Mouse (Mus musculus) megakaryocyte, embryonic 14.5 days (primary cell): ENCODE measurements around the gene S100a11.

Source experiments
- FLI1 ChIP-seq: IDR thresholded peaks from 2 replicates; pipeline ENCODE4 v1.6.1; 2012; ENCODE audit warnings: low read length, inconsistent platforms, mixed read lengths
- GATA1 ChIP-seq: IDR thresholded peaks from 3 replicates; pipeline ENCODE4 v1.6.1; 2012; ENCODE audit warnings: mixed read lengths, low read length, inconsistent platforms, borderline replicate concordance

GRCm38 (mm10) chr3:93568428-93569040 is 48.2 kb downstream of the S100a11 start:
- TF ChIP-seq GATA1 = no peak
- TF ChIP-seq FLI1 = no peak
